Mouse (Mus musculus): ENCODE data around the gene Chuk.

Gene Chuk

GRCm38 (mm10) chr19:44104393-44104792, 2.9 kb downstream of the Chuk start:
- no peak for DNase-seq

GRCm38 (mm10) chr19:44103001-44103400, 4.3 kb downstream of the Chuk start:
- DNase-seq, result no peak

- DNase-seq, result no peak
These were observed 6.4 kb downstream of the Chuk start for GRCm38 (mm10) chr19:44100840-44101239.

- no peak for DNase-seq
These were observed 21.0 kb downstream of the Chuk start for GRCm38 (mm10) chr19:44086278-44086677.

- no peak for DNase-seq
These were observed 26.4 kb downstream of the Chuk start for GRCm38 (mm10) chr19:44080920-44081319.

- no peak for DNase-seq
These were observed 27.3 kb downstream of the Chuk start for GRCm38 (mm10) chr19:44080023-44080422.

GRCm38 (mm10) chr19:44077024-44077423, 30.3 kb downstream of the Chuk start:
- no peak for DNase-seq

- DNase-seq, result no peak
These were observed 30.8 kb downstream of the Chuk start for GRCm38 (mm10) chr19:44076457-44076856.

- DNase-seq, result no peak
These were observed 32.3 kb downstream of the Chuk start for GRCm38 (mm10) chr19:44074986-44075385.

- DNase-seq, result no peak
These were observed 36.1 kb downstream of the Chuk start for GRCm38 (mm10) chr19:44071166-44071565.

GRCm38 (mm10) chr19:44069914-44070232, 37.4 kb downstream of the Chuk start:
- DNase-seq, result no peak

GRCm38 (mm10) chr19:44069121-44069913, 38.0 kb downstream of the Chuk start, which contains the start of gene Erlin1:
Gene Erlin1, minus strand, starts transcription at chr19:44069785.
- DNase-seq, result peak; percentile 95

GRCm38 (mm10) chr19:44068232-44068631, 39.0 kb downstream of the Chuk start:
- DNase-seq, result no peak

GRCm38 (mm10) chr19:44067323-44068049, 39.8 kb downstream of the Chuk start:
- no peak for DNase-seq

GRCm38 (mm10) chr19:44064734-44065133, 42.5 kb downstream of the Chuk start:
- no peak for DNase-seq

- DNase-seq, result no peak
These were observed 43.5 kb downstream of the Chuk start for GRCm38 (mm10) chr19:44063773-44064172.

- no peak for DNase-seq
These were observed 47.1 kb downstream of the Chuk start for GRCm38 (mm10) chr19:44060226-44060625.

GRCm38 (mm10) chr19:44055173-44055826, 52.0 kb downstream of the Chuk start:
- no peak for DNase-seq

GRCm38 (mm10) chr19:44050388-44050787, 56.9 kb downstream of the Chuk start:
- no peak for DNase-seq

GRCm38 (mm10) chr19:44049282-44049681, 58.0 kb downstream of the Chuk start:
- no peak for DNase-seq

- no peak for DNase-seq
These were observed 61.4 kb downstream of the Chuk start for GRCm38 (mm10) chr19:44045847-44046246.

- DNase-seq, result no peak
These were observed 65.2 kb downstream of the Chuk start for GRCm38 (mm10) chr19:44042121-44042520.

- no peak for DNase-seq
These were observed 73.9 kb downstream of the Chuk start for GRCm38 (mm10) chr19:44033396-44033795.
